Mouse (Mus musculus): ENCODE measurements around the gene Kpna2.
"Not testable (repeated sequence)": the region's sequence is repeated elsewhere in the genome, so short reads cannot be mapped to it uniquely, and the experiment has no call there.

Gene Kpna2

GRCm38 (mm10) chr11:106999151-106999948 lies at the start of gene Kpna2:
Gene Kpna2, minus strand, starts transcription at chr11:106999541.
- peak; percentile 95 for DNase-seq (ENCODE audit: low spot score)

- DNase-seq (ENCODE audit: low spot score): no peak
Observed at GRCm38 (mm10) chr11:107046766-107047620, 47.7 kb upstream of the Kpna2 start.

GRCm38 (mm10) chr11:107045546-107045945 lies 46.2 kb upstream of the Kpna2 start:
- no peak for DNase-seq (ENCODE audit: low spot score)

- DNase-seq (ENCODE audit: low spot score): peak; percentile 75
Observed at GRCm38 (mm10) chr11:107044321-107044720, 45.0 kb upstream of the Kpna2 start.

- DNase-seq (ENCODE audit: low spot score): peak; percentile 77
Observed at GRCm38 (mm10) chr11:107043361-107043760, 44.0 kb upstream of the Kpna2 start.

GRCm38 (mm10) chr11:107041396-107041795 lies 42.1 kb upstream of the Kpna2 start:
- no peak for DNase-seq (ENCODE audit: low spot score)

GRCm38 (mm10) chr11:107039417-107039816 lies 40.1 kb upstream of the Kpna2 start:
- no peak for DNase-seq (ENCODE audit: low spot score)

- DNase-seq (ENCODE audit: low spot score): no peak
Observed at GRCm38 (mm10) chr11:107034085-107034810, 34.9 kb upstream of the Kpna2 start.

GRCm38 (mm10) chr11:107031635-107032034 lies 32.3 kb upstream of the Kpna2 start:
- DNase-seq (ENCODE audit: low spot score): no peak

GRCm38 (mm10) chr11:107029536-107029935 lies 30.2 kb upstream of the Kpna2 start:
- no peak for DNase-seq (ENCODE audit: low spot score)

- no peak for DNase-seq (ENCODE audit: low spot score)
Observed at GRCm38 (mm10) chr11:107028754-107029153, 29.4 kb upstream of the Kpna2 start.

- DNase-seq (ENCODE audit: low spot score): no peak
Observed at GRCm38 (mm10) chr11:107028275-107028618, 28.9 kb upstream of the Kpna2 start.

GRCm38 (mm10) chr11:107027431-107028274 lies 28.3 kb upstream of the Kpna2 start:
- peak; percentile 86 for DNase-seq (ENCODE audit: low spot score)

GRCm38 (mm10) chr11:107026554-107027430 lies 27.5 kb upstream of the Kpna2 start:
- DNase-seq (ENCODE audit: low spot score): no peak

- no peak for DNase-seq (ENCODE audit: low spot score)
Observed at GRCm38 (mm10) chr11:107025411-107026321, 26.3 kb upstream of the Kpna2 start, which contains the start of gene 1810010H24Rik. Gene 1810010H24Rik, plus strand, starts transcription at chr11:107025681.

- DNase-seq (ENCODE audit: low spot score): no peak
Observed at GRCm38 (mm10) chr11:107024406-107024805, 25.1 kb upstream of the Kpna2 start.

GRCm38 (mm10) chr11:107022050-107022683 lies 22.8 kb upstream of the Kpna2 start:
- no peak for DNase-seq (ENCODE audit: low spot score)

- DNase-seq (ENCODE audit: low spot score): not testable (repeated sequence)
Observed at GRCm38 (mm10) chr11:107019722-107020121, 20.4 kb upstream of the Kpna2 start.

GRCm38 (mm10) chr11:107019318-107019717 lies 20.0 kb upstream of the Kpna2 start:
- DNase-seq (ENCODE audit: low spot score): no peak
